Mouse (Mus musculus): Measurements from ENCODE around the gene Gm1673.
"Not testable (repeated sequence)": the region's sequence is repeated elsewhere in the genome, so short reads cannot be mapped to it uniquely, and the experiment has no call there.

The Gm1673 gene

DNA sequence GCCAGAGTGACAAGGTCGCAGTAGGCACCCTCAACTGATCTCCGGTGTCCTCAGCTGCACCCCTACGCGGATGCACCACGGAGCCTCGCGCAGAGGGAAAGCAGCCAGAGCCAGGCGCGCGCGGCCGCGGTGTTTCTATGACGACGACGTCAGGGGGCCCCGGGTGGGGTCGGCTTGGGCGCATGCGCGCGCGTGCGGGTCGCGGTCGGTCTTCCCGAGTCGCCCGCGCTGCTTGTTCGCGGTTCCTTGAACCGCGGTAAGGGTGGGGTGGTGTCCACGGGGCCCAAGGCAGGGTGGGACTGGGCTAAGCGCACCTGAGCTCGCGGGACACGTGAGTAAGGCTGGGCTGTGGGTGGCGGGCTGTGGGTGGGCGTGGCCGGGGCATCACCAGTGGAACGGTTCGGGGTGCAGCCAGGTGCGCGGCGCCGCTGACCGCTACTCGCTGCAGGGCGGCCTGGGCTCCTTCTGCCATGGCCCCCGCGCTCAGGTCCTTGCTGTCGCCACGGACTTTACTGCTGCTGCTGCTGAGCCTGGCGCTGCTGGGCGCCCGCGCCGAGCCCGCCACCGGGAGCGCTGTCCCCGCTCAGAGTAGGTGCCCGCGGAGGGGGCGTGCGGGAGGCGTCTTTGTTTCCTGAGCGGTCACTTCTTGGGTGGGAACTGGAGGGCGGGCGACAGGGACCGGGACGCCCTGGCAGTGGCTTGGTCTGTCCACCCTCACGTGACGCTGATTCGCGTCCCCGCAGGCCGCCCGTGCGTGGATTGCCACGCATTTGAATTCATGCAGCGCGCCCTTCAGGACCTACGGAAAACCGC, at the start of gene Gm1673:
Gm1673 (plus strand) TSS at position 125 of the 813 bp plus-strand sequence.
- peak; percentile 82 to 88 for DNase-seq (ENCODE audit: low spot score in 2 of 2)

GRCm38 (mm10) chr5:33934081-33934480, 49.2 kb upstream of the Gm1673 start:
- DNase-seq (ENCODE audit: low spot score in 2 of 2) = no peak

DNA sequence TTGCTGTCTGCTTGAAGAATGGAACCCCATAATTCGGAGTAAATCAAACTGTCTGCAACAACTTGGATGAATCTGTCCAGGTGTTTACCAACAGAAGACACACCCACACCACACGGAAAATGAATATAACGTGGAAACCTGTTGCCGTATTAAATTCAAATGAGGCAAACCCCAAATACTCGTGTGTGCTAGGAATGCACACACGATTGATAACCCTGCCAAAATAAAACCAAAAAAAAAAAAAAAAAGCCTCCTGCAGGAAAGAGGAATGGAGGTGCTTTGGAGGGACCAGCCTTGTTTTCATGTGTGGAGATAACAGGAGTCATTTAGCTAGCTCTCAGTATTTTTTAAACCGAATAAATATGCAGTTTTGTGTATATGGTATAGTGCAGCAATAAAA, 48.4 kb upstream of the Gm1673 start:
- DNase-seq (ENCODE audit: low spot score in 2 of 2) = no peak

GRCm38 (mm10) chr5:33935700-33936111, 47.5 kb upstream of the Gm1673 start:
- no peak for DNase-seq (ENCODE audit: low spot score in 2 of 2)

DNA sequence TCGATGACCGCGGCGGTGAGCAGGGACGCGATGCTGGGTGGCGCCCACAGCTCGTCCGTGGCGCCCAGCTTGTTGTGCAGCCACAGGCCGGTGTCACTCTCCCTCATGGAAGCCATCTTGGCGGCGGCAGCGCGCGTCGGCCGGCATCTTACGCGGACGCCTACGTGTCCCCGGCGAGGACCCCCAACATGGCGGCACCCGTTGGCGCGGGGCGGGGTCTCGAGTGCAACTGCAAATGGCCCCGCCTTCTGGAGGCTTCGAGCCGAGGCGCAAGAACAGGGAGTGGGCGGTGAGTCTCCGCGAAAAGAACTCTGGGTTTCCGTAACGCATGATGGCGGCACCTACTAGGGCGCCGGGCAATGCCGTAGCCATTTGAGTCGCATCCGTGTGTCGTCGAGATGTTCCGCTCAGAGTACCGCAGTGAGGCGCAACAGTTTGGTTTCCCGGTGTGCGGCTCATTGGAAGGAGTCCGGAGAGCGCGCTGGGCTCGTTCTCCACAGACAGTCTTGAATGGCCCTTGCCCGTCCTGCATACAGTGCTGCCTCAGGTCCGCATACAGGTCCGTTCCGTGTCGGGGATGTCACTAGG, 47.0 kb upstream of the Gm1673 start, which contains the start of gene Nelfa:
Nelfa (minus strand) TSS at position 294 of the 588 bp plus-strand sequence.
- DNase-seq (ENCODE audit: low spot score in 2 of 2) = peak; percentile 98

DNA sequence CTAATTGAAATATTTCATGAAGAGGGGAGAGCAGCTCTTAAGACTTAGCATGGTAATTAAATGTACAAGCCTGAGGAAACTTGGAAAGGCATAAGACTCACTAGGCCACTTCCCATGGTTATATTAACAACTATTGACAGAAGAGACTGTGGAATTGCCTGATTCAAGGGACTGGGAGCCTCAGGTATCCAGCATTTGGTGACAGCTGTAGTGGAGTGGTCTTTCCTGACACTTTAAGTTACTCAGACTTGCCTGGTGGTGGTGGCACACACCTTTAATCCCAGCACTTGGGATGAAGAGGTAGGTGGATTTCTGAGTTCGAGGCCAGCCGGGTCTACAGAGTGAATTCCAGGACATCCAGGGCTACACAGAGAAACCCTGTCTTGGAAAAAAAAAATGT, 46.0 kb upstream of the Gm1673 start:
- no peak for DNase-seq (ENCODE audit: low spot score in 2 of 2)

DNA sequence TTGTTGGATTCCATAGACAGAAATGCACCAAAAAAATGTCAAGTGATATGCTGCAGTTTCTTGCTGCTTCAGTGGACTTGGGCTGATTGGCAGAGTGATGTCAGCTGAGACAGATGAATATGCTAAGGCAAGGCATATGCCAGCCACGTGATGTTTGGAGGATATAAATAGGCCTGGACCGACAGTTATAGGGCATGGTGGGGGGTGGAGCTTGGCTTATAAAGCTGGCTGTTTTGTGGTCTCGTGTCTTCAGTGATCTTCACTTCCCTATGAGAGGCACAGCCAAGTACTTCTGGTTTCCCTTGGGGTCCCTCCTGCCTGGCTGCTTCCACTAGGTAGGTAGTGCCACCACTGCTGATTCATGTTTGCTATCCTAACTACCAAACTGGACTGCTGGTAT, 44.8 kb upstream of the Gm1673 start:
- DNase-seq (ENCODE audit: low spot score in 2 of 2) = no peak

DNA sequence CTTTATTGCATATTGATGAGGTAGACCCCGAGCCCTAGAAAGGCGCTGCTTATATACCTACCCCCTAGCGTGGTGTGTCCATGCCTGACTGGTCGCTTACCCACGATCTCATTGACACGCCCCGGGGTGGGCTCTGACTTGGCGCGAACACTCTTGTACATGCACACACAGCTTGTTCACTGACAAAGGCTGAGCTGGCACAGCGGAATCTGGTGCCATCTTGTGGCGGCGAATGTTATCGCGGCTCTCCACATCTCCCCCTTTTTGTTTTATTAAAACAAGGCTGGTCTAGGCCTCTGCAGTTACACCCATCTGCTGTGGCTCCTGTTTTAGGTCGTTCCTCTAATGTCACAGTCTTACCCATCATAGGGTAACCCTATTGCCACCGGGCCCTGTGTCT, 36.2 kb upstream of the Gm1673 start:
- DNase-seq (ENCODE audit: low spot score in 2 of 2) = not testable (repeated sequence)

DNA sequence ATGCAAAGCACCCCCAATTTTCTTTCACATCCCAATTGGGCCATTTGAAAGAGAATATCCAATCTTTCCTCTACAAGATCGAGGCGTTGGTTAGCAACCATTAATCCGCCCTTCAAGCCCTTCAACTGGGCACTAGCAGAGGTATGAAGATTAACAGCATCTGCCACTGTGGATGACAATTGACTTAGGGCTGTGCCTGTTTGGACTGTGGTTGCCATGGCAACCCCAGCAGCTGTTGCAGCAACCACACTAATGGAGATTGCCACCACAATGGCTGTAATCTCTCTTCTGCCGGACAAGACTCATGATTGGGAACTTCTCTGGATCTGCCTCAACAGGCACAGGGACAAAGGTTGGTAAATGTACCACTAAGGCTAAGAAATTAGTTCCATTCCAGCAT, 34.9 kb upstream of the Gm1673 start:
- no peak for DNase-seq (ENCODE audit: low spot score in 2 of 2)

DNA sequence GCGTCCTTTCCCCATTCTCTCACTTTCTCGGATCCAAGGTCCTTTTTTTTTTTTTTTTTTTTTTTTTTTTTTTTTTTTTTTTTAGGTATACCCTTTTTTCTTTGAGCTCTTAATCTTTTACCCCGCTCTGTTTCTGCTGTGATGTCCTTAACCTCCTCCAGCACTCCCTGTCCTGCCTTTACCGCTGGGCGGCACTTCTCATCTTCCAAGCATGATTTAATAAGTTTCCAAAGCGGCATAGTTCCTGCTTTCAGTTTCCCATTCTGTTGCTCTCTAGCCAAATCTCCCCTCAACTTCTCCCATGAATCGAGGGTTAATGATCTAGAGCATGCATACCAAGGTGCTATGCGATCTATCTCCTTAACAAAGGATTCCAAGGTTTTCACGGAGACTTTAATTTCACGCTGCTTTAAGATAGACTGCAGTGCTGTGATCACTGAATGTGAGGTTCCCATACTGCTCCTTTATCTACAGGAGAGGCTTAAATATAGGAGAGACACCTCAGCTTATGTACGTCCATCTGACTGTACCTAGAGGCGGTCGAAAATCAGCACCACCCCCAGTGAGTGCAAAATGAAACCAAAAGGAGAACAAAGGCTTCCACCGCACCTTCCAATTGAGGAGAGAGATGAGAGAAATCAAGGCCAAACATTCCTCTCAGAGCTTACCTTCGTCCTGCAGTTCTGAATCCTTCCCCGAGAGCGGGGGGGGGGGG, 29.6 kb upstream of the Gm1673 start:
- DNase-seq (ENCODE audit: low spot score in 2 of 2) = no peak

GRCm38 (mm10) chr5:33954354-33954753, 28.9 kb upstream of the Gm1673 start:
- peak; percentile 74 to 85 for DNase-seq (ENCODE audit: low spot score in 2 of 2)

GRCm38 (mm10) chr5:33955868-33956267, 27.4 kb upstream of the Gm1673 start:
- no peak for DNase-seq (ENCODE audit: low spot score in 2 of 2)

GRCm38 (mm10) chr5:33959382-33959781, 23.9 kb upstream of the Gm1673 start:
- no peak for DNase-seq (ENCODE audit: low spot score in 2 of 2)

- DNase-seq (ENCODE audit: low spot score in 2 of 2) = no peak
Measured at GRCm38 (mm10) chr5:33974736-33975135, 8.5 kb upstream of the Gm1673 start.

DNA sequence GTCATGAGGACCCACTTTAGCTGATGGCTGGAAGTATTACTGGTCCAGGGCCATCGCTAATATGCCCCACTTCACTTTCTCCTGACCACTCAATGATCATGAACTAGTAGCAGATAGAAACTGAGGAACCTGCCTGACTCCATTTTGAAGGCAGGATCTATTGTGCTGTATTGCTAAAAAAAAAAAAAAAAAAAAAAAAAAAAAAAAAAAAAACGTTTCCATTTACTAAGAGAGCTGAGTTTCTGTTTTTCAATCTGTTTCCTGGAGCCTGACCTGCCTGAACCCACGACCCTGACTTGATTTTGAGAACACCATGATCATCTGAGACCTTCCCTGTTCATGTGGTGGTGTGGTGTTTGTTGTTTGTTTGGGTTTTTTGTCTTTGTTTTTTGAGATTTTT, 7.0 kb upstream of the Gm1673 start:
- no peak for DNase-seq (ENCODE audit: low spot score in 2 of 2)

GRCm38 (mm10) chr5:33982731-33983259, 438 bp upstream of the Gm1673 start:
- no peak for DNase-seq (ENCODE audit: low spot score in 2 of 2)

- DNase-seq (ENCODE audit: low spot score in 2 of 2) = peak in 1 of 2 experiments; percentile 56
Measured at GRCm38 (mm10) chr5:33994671-33995625, 11.7 kb downstream of the Gm1673 start.

DNA sequence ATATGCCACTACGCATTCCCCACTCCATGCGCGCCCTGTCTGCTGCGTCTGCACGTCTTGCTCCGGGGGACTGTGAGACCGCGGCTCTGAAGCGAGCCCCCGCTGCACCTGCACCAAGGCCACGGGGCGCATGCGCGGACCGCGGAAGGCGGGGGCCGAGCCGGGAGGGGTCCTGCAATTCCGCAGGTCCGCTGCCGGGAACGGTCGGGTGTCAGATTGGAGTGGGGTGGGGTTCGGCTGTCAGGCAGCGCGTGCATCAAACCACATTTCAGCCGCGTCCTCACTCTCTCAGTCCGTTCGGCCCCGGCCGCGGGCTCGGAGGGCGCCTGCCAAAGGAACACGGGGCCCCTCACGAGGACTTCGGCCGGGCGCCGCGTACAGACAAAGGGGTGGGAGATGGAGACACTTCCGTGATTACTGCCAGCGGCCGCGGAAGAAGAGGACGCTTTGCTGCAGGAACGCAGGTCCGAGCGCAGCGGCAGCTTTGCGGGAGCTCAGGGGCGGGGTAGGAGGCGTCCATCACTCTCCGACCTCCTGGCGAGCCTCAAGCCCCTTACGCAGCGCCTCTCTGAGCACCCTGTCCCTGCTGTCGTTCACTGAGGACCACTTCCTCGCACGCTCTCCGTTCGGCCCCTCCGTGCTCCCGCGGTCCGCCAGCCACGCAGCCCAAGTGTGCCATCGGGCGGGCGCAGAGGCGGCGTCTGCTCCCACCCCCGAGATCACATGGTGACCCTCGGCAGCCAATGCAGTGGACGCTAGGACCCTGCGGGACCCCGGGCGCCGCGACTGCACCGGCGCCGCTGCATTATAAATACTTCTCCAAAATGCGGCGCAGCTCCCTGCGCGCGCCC, 12.8 kb downstream of the Gm1673 start, which contains the start of gene Nat8l:
Nat8l (plus strand) TSS at position 142 of the 851 bp plus-strand sequence.
- peak; percentile 86 to 87 for DNase-seq (ENCODE audit: low spot score in 2 of 2)

GRCm38 (mm10) chr5:33996694-33997045, 13.4 kb downstream of the Gm1673 start:
- DNase-seq (ENCODE audit: low spot score in 2 of 2) = no peak

GRCm38 (mm10) chr5:33997051-33997741, 14.0 kb downstream of the Gm1673 start:
- DNase-seq (ENCODE audit: low spot score in 2 of 2) = peak; percentile 68 to 72
